Mouse (Mus musculus): ENCODE data around the gene Esyt2.

DNA sequence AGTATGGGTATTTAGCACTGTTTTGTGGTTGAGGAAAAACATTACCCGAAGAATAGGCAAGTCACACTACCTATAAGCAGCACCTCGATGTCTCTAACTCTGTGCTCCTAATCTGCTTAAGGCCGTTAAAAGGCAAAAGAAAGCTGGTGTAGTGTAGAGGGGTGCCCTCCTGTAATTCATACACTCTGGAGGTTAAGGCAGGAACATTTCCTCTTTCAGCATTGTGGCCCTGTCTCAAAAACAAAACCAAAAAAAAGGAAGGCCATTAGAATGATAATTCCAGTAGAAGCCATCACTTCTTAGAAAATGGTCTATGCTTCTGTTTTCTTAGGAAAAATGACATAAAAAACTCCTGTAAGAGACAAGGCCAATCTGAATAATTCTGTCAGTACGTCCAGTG, 70.0 kb downstream of the Esyt2 start:
- no peak for TF ChIP-seq CTCF (IDR thresholded peaks at IDR 0.05; ENCODE audit: borderline replicate concordance, control insufficient read depth, extremely low read depth, insufficient read depth, low read length, poor library complexity)
- TF ChIP-seq POLR2A (IDR thresholded peaks at IDR 0.05; ENCODE audit: control insufficient read depth, extremely low read depth, insufficient read depth, low read length, poor library complexity) = no peak
